Mouse (Mus musculus): ENCODE results near the gene Pawr. TPM values are rescaled to one million over a fixed set of nuclear protein-coding genes. Genes with fewer than 3 reads are reported as not detected.

Gene Pawr
- 154 TPM for polyA plus RNA-seq (2014; fragmentation: Illumina TruSeq; extraction: RNeasy Lipid Tissue Mini Kit (QIAGEN cat#74804))

GRCm38 (mm10) chr10:108331784-108332561, at the start of gene Pawr:
TSS of gene Pawr (plus strand) at chr10:108332121.

Other genes starting within 250 kb of the Pawr start
- 309 TPM for gene Ppp1r12a, start 169.9 kb upstream of the Pawr start, polyA plus RNA-seq (2014; fragmentation: Illumina TruSeq; extraction: RNeasy Lipid Tissue Mini Kit (QIAGEN cat#74804))